Mouse (Mus musculus) layer of hippocampus, adult 2 months (tissue): ENCODE data around the gene Rai1. TPM values are rescaled to one million over a fixed set of nuclear protein-coding genes. Genes with fewer than 3 reads are reported as not detected.

Source experiments
- DNase-seq, 2 experiments: peaks; one replicate each; pipeline ENCODE4 v3.0.0; 2022; ENCODE audit warnings: low spot score in 2 of 2
- H3K27ac ChIP-seq: fragments of 200-600 bp; 2 replicates; pipeline ENCODE4 v1.8.1; 2022
- H3K4me3 ChIP-seq: fragments of 200-600 bp; 2 replicates; pipeline ENCODE4 v1.8.1; 2022; ENCODE audit warnings: mild to moderate bottlenecking
- CTCF ChIP-seq: fragments of 200-600 bp; conservative IDR thresholded peaks from 2 replicates; pipeline ENCODE4 v1.8.1; 2022; ENCODE audit warnings: antibody characterized with exemption, mild to moderate bottlenecking, moderate library complexity
- total RNA-seq, 2 experiments: library from RNA; stranded (reverse); gene quantifications; 2 replicates each; pipeline ENCODE4 v1.2.3; 2021

Rai1 gene
- total RNA-seq, 2 experiments from 2014 or later: 78.1 to 89.7 TPM

DNA sequence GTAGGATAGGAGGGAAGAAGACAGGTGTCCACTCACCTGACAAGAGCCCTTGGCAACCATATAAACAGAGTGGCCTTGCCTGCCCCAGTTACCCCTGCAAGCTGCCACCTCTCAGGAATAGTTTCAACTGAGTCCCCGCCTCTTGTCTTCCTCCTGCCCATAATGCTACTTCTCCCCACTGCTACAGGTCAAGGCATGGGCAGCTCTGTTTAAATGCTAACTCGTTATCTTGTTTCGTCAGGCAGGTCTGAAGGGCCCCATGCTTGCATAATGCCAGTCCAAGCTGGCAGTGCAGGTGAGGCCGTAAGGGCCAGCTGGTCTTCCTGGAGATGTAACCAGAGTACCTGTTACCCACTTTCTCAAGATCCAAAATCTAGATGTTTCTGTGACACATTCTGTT lies 41.4 kb downstream of the Rai1 start:
- DNase-seq: no peak
- TF ChIP-seq CTCF: no peak
- H3K4me3 ChIP-seq: no peak overlapping the region
- no peak overlapping the region for H3K27ac ChIP-seq

DNA sequence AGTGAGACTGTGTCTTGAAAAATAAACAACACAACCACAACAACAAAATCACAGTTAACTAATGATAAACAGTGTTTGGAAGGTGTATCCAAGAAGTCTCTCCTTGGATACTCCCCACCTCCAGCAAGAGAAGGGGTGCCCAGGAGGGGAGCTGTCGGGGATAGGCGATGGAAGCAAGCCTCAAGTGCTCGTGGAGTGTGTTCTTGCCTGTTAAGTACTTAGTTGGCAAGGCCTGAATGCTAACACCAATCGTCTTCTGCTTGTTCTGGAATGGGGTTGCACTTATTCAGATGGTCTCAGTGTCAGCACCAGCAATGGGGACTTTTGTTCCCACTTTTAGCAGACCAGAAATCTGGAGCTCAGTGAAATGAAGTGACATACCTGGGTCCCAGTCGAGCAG lies 43.8 kb downstream of the Rai1 start:
- H3K27ac ChIP-seq: no peak overlapping the region
- TF ChIP-seq CTCF: no peak
- no peak for DNase-seq
- H3K4me3 ChIP-seq: no peak overlapping the region

DNA sequence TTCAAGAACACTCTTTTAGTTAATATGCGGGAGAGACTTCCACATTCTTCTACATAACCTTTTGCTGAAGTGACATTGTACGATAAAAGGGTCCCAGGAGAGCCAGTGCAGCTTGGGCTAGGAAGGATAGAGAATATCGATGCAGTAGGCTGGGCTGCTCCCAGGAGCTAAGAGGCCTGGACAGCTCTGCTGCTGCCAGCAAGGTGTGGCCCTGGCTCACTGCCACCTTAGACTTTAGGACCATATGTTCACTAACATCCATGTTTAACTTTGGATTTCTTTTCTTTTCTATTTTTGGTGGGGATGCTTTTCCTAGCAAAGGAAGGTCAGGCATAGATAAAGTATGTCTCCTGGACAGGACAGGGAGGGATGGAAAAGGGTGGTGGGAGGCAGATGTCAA lies 44.3 kb downstream of the Rai1 start:
- H3K27ac ChIP-seq: no peak overlapping the region
- TF ChIP-seq CTCF: no peak
- DNase-seq: no peak
- H3K4me3 ChIP-seq: no peak overlapping the region

DNA sequence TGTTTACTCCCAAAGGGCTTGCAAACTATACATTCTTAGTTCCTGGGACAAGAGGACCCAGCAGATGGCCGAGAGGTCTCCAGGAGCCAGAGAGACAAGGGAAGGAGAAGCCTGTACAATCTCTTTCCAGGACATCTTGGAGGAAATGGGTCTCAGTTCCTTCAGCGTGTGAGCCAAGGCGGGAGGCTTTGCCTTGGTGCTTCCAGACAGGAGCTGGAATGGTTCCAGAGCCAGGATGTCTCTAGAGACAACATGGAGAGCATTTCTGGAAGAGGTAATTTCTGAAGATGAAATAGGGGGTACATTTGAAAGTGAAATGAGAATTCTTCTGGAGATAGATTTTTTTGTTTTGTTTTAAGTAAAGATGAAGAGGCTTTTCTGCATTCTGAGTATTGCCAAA lies 45.9 kb downstream of the Rai1 start:
- no peak overlapping the region for H3K4me3 ChIP-seq
- TF ChIP-seq CTCF: no peak
- H3K27ac ChIP-seq: no peak overlapping the region
- no peak for DNase-seq

DNA sequence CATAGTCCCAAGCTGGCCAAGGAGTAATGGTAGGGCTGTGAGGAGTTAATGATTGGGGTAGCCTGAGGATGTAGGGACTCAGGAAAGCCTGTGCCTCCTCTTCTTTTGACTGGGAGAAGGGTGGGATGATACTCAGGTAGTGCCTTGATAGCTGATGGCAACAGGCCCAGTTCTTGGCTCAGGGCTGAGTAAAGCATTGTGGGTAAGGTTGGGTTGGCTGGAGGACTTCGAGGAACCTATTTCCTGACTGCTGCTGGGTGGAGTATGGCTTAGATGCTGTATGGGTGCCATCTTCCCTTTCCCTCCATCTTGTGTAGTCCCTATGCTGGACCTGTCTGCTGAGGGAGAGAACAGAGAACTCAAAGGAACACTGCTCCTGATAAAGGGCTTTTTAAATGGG lies 47.5 kb downstream of the Rai1 start:
- no peak for DNase-seq
- Histone ChIP-seq H3K4me3 (no peak overlapping the region), H3K27ac (no peak overlapping the region)
- TF ChIP-seq CTCF: no peak

DNA sequence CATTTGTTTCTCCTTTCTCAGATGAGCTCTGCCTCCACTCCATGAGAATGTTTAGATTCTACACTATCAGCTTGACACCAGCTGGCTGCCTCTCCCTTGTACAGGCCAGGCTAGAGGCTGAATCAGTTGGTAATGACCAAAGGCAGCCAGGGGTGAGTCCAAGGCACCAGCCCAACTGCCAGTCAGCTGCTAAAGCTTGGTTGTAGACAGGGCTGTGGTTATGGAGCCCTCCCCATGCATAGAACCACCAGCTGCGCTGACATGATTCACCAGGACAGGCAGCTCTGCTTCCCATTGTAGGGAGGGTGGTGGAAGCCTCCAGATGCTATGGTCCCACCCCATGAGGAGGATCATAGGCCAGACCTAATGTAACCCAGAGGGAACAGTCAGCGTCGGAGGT lies 49.1 kb downstream of the Rai1 start:
- Histone ChIP-seq H3K27ac (peak overlapping the region; percentile 12; the same call in 1 of the 2 replicates), H3K4me3 (no peak overlapping the region)
- DNase-seq: no peak
- no peak for TF ChIP-seq CTCF

DNA sequence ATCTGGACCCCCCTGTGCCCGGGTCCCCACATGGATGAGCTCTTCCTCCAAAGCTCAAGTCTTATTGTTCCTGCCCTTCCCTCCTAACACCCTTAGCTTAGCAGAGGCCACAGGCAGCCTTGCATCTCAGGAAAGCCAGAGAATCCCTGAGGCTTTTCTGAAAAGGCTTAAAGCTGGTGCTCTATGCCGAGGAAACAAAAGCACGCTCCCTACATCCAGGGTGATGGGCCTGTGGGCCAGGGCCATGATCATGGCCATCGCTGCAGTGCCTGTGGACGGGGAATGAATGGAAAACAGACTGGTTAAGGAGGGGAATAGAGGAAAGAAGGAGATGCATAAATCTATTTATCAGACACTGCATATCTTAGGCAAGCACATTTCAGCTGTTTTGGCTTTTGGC lies 50.9 kb downstream of the Rai1 start:
- no peak overlapping the region for H3K4me3 ChIP-seq
- TF ChIP-seq CTCF: no peak
- no peak for DNase-seq
- peak overlapping the region; percentile 64 for H3K27ac ChIP-seq

DNA sequence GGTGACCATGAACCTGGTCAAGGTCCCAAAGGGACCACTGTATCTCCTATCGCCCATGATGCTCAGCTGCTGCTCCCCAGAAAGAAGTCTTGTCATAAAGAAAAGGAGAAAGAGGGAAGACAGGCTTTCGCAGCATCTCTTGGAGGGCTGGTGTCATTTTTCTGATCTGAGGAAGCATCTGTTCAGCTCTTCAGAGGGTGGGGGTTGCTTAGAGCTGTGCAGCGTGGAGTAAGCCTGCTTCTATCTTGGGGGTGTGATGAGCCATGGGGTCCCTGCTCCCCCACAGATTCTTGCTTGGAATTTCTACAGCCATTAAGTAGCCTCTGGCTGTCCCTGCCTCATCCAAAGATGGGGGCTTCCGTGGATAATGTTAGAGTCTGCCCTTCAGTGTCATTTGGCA lies 53.5 kb downstream of the Rai1 start:
- DNase-seq: no peak

DNA sequence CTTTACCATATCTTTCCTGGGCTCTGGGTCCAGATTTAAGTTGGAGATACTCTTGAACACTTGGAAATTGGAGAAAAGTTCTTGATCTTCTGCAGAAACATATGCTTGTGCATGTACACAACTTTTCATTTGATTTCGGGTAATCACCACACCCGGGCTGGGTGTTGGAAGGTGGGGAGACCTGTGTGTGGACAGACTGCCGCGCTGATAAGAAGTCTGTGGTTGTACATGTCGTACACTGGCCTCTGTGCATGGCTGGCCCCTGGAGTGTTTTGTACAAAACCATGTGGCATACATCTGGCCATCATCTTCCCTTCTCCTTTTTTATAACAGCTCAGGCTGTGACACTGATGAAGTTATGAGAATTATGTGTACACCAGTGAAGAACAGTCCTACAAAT lies 55.1 kb downstream of the Rai1 start:
- DNase-seq: no peak
- H3K4me3 ChIP-seq: no peak overlapping the region
- H3K27ac ChIP-seq: peak overlapping the region; percentile 81
- no peak for TF ChIP-seq CTCF

More for the DNA sequence above, 53.5 kb downstream of the Rai1 start:
- no peak for TF ChIP-seq CTCF
- Histone ChIP-seq H3K4me3 (no peak overlapping the region), H3K27ac (peak overlapping the region; percentile 81)

DNA sequence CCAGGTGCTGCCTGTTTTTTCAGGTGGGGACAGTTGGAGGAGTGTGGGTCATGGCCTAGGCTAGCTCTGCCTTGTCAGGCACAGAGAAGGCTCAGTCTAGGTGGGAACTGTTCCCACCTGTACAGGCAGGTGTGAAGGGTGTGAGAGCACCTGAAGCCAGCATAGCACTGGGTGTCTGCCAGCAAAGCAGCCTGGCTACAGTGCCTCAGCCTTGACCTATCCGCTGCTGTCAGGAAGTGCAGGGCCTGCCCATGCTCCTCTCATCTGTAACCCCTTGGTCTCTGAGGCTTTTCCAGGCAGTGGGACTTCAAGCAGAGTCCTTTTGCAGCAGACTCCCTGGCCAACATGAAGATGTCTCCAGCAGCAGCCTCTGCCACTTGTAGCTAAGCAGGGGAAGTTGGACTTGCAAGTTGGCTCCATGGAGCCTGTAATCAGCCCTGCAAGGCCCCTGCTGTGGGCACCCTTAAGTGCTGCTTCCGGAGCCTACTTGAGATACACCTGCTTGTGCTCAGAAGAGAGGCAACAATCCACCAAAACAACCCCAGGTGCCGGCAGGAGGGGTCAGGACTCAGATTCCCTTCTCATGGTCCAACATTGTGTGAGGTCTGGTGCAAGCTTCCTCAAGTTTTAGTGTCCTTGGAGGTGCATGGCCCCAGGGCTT lies 55.8 kb downstream of the Rai1 start:
- H3K27ac ChIP-seq: peak overlapping the region; percentile 81
- no peak for TF ChIP-seq CTCF
- no peak for DNase-seq
- H3K4me3 ChIP-seq: no peak overlapping the region

DNA sequence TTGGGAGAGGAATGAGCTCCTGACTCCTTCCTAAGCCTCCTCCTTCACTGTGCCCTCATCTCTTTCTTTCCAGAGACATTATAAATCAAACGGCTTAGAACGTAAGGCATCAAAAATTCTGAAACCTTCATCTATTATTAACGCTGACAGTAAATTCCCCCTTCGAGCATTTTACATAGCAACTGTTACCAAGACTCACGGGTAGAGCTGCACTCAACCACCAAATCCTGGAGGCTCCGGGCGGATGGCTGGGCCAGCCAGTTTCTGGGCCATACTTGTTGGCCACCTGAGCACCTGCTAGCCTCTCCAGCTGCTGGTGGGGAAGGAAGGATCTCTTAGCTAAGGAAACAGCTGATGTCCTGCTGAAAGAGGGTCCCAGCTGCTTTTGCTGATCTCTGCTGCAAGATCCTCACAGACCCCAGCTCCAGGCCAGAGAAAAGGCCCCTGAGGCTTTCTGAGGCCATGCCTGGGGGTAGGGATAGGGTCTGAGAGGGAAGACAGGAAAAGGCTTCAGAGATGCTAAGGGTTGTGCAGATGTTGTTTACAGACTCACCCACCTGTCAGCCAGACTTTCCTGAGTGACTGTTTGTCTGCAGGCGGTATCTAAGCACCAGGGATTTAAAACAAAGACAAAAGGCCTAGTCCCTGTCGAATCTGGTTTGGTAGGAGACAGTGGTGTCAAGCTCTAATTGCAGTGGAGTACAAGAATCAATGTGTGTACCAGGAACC lies 56.5 kb downstream of the Rai1 start:
- H3K4me3 ChIP-seq: no peak overlapping the region
- H3K27ac ChIP-seq: peak overlapping the region; percentile 81
- DNase-seq: peak in 1 of 2 experiments; percentile 9
- TF ChIP-seq CTCF: no peak

DNA sequence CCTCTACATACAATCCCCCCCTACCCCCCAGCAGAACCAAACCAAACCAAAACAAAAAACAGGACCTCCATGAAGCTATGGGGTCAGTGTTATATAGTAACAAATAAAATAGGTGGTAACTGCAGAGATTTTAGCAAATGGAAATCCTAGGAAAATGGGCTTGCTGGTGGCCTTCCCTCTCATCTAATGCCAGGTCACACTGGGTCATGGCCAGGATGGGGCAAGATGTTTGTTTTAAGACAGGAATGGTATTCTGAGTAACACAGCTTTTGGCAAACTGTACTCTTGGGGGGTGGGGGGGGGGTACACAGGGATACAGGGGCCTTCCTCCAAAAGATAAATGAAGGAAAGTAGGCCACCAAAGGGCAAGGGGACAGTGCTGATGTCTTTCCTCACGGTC lies 57.7 kb downstream of the Rai1 start:
- H3K27ac ChIP-seq: peak overlapping the region; percentile 81
- TF ChIP-seq CTCF: no peak
- DNase-seq: no peak
- no peak overlapping the region for H3K4me3 ChIP-seq

DNA sequence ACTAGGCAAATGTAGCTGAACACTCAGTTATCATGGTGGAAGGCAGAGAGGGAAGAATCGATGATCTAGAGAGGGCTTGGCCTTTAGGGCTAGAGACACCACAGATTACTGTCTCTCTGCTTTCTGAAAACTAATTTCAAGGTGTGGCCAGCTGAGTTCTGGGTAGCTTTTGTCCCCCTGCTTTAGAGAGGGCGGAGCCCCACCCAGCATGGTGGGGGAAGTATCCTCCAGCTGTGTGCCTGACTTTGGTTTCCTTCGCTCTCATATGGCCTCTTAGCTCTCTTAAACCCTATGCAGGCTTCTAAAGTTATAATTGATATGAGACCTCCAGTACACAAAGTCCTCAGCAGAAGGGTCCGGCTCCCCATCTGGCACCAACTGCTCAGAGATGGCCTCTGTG lies 58.5 kb downstream of the Rai1 start:
- TF ChIP-seq CTCF: no peak
- H3K4me3 ChIP-seq: no peak overlapping the region
- no peak for DNase-seq
- H3K27ac ChIP-seq: peak overlapping the region; percentile 81; the same call in 1 of the 2 replicates

DNA sequence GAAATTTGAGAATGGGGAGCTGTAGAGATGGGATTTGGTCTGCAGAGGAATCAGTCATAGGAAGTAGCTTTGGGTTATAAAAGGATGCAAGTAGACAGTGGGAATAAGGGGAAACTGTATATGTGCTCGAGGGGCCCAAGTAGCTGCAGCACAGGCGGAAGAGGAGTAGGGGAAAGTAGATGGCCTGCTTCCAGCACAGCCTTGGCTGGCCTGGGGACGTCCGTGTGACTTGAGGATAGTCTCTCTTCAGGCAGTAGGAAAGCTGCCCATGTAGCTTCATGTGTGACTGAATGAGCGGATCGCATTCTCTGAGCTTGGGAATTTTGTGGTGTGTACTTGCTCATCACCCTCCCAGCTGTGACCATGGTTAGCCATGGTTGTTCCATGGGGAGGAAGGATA lies 59.6 kb downstream of the Rai1 start:
- TF ChIP-seq CTCF: no peak
- no peak for DNase-seq
- Histone ChIP-seq H3K27ac (no peak overlapping the region), H3K4me3 (no peak overlapping the region)
